Mouse (Mus musculus) layer of hippocampus, postnatal 10 days (tissue): Measurements from ENCODE around the gene Znhit6. TPM values are rescaled to one million over a fixed set of nuclear protein-coding genes. Genes with fewer than 3 reads are reported as not detected.

Experiments used
- DNase-seq, 2 experiments: peaks; one replicate each; pipeline ENCODE4 v3.0.0; 2021; ENCODE audit warnings: low spot score in 2 of 2
- long read RNA-seq: library from polyadenylated mRNA; stranded (forward); transcript quantifications from one replicate; pipeline ENCODE4 v2.0.0, GENCODE M21; 2023
- total RNA-seq, 2 experiments: library from RNA; stranded (reverse); gene quantifications; 2 replicates each; pipeline ENCODE4 v1.2.3; 2021

Gene Znhit6
- 10 to 100 TPM; 22.9 to 28.7 TPM for total RNA-seq
- long read RNA-seq, transcript Znhit6-201 (10 exons, 2,339 nt): major isoform, 5 of 16 reads
- long read RNA-seq, partial matches to known transcripts: 7 of 16 reads
- long read RNA-seq, other reads (novel, unspliced or antisense): 1 of 16 reads

- DNase-seq: peak; percentile 95 to 96
These were observed at the start of gene Znhit6 for GRCm38 (mm10) chr3:145575743-145576481. TSS of gene Znhit6 (plus strand) at chr3:145576205.

- DNase-seq: no peak
These were observed 38.1 kb upstream of the Znhit6 start for GRCm38 (mm10) chr3:145537870-145538269.

DNA sequence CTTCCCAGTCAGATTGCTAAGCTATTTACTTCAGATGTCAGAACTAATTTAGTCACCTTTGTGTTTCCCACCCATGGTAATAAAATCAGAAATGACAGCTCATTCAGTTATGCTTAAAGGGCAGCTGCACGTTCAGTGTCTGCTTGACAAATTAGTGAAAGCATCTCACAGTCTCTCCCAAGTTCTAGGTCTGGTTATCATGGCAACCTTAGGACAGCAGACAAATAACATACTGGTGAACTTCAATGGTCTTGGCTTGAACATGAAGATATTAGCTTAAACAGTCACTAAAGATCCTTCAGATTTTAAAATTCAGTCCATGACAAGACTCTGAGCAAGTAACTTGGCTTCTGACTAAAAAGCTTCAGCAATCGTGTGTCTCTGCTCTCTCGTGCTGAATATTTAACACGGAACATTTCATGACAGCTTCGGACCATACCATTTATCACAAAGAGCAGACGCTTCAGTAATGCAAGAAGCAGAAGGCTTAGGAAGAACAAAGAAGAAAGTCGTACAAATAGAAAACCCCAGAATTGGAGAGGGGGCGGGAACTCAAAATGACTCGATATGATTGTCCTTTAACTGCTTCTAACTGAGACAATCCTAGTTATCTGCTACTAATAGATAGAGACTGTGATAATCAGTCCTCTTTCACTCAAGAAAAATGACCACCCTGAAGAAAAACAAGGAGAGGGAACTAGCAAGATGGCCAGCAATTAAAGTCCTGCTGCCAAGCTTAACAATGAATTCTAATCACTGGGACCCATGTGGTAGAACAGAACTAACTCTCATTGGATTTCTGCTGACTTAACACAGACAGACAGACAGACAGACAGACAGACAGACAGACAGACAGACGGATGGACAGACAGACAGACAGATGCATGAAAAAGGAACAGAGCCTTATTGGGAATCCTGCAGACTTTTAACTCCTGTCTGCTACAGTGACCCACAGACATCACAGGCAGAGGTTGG lies 27.3 kb upstream of the Znhit6 start:
- no peak for DNase-seq

DNA sequence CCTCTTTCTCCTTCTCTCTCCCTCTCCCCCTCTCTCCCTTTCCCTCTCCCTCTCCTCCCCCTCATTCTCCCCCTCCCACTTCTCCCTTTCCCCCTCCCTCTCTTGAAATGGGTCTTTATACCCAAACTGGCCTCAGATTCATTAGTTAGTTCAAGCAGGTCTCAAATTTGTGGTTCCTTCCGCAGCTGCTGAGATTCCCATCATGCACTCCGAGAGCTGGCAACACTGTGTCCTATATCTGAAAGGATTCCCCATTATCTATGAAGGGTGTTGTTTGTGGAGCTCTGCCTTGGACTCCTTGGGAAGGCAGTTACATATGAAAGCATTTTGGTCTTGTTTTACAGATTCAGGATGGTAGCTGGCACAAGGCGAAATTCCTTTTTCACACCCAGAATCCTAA lies 25.8 kb upstream of the Znhit6 start:
- DNase-seq: peak in 1 of 2 experiments; percentile 14

- no peak for DNase-seq
These were observed 21.6 kb upstream of the Znhit6 start for GRCm38 (mm10) chr3:145554388-145554787.

DNA sequence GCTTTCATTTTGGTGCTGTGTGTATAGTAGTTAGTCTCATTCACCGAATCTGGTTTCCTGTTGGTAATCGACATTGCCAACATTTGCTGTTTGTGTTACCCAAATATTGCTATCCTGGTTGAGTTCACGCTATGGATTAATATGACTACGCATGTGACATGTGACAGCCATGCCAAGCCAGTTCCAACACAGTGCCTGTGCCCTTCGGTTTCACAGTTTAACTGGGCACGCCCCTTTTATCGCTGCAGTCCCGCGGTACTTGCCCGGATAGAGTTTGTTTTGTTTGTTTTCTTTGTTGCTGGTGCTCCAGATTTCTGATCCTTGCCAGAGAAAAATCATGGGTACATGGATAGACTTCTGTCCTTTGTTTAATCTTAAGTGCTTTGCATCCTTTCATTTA lies 19.8 kb upstream of the Znhit6 start:
- DNase-seq: no peak

GRCm38 (mm10) chr3:145559675-145560074 lies 16.3 kb upstream of the Znhit6 start:
- DNase-seq: no peak

- DNase-seq: no peak
These were observed 15.9 kb upstream of the Znhit6 start for GRCm38 (mm10) chr3:145560117-145560516.

DNA sequence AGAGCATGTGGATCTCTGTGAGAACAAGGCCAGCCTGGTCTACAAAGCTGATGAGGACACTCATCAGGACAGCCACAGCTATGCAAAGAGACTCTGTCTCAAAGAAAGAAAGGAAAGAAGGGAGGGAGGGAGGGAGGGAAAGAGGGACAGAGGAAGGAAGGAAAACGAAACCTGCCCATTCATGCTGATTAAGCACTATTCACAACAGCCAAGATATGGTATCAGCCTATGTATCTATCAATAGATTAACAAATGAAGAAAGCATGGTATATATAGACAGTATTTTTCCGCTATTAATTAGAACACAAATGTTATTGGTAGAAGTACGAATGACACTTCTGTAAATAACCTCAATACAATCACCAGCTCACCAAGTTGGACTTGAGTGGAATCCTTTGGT lies 1.5 kb upstream of the Znhit6 start:
- DNase-seq: no peak

- no peak for DNase-seq
These were observed 665 bp upstream of the Znhit6 start for GRCm38 (mm10) chr3:145575340-145575739.

DNA sequence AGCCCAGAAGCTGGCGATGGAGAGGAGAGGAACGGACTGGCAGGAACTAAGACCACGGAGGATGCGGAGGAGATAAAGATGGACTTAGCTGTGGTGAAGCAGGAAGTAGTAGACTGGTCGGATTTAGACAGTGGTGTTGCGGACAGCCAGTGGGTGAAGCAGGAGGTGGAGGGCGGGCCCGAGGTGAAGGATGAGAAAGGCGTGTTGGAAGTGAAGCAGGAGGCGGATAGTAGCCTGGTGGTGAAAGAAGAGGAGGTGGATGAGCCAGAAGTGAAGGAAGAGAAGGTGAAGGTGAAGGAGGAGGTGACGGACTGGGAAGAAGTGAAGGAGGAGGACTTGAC lies 447 bp downstream of the Znhit6 start:
- DNase-seq: no peak

GRCm38 (mm10) chr3:145576876-145577275 lies 871 bp downstream of the Znhit6 start:
- DNase-seq: no peak

GRCm38 (mm10) chr3:145583043-145583442 lies 7.0 kb downstream of the Znhit6 start:
- no peak for DNase-seq

DNA sequence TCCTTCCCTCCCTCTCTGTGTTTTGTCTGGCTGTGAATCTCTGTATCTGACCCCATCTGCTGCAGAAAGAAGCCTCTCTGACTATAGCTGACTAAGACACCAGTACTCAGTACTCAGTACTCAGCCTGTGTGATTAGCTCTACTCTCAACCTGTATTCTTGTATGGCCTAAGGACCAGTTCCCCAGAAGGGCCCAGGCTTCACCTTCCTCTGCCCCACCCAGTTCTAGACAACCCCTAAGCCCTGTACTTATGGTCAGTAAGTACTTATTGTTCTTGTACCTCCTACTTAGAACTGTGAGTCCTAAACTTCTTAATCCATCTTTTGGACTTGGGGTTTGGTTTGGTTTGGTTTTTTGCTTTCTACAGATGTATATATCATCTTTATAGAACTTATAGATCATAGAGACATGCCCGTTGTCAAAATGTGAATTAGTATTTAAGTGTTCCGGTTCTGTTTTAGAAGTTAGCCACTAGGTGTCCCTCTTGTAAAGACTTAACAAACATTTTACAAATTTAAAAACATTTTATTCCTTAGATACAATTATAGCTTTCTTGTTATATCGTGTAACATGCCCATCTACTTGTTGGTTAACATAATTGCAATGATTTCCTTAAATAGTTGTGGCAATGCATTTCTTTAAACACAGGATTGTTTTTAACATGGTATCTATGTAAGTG lies 7.7 kb downstream of the Znhit6 start:
- no peak for DNase-seq

GRCm38 (mm10) chr3:145590562-145590961 lies 14.6 kb downstream of the Znhit6 start:
- DNase-seq: no peak

DNA sequence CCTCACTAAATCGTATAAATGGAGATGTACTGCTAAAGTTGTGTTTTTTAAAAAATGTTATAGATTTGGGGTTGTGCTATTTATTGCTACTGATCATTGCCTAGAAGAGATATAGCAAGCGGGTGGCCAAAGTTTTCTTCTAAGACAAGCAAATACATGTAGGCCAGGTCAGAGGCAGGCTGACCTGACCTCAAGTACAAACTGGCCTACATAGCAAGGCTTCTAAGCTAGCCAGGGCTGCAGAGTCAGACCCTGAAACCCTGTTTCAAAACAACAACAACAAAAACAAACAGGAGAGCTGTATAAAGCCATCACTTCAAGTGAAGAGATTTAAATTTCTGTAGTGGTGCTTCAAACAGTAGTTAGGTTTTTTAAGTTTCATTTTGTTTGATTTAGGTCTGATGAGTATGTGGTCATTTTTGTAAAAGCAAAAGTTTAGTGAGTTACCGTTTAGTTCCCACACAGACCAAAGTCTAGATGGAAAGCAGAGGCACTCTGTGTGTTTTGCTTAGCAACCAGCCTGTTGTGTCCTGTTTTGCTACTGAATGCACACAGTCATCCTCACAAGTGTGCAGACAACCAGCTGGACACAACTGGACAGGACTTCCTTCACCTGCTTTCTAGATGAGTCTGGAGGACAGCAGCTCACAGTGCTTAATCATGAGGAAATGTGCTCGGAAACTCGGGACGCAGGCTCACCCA lies 16.0 kb downstream of the Znhit6 start:
- no peak for DNase-seq

DNA sequence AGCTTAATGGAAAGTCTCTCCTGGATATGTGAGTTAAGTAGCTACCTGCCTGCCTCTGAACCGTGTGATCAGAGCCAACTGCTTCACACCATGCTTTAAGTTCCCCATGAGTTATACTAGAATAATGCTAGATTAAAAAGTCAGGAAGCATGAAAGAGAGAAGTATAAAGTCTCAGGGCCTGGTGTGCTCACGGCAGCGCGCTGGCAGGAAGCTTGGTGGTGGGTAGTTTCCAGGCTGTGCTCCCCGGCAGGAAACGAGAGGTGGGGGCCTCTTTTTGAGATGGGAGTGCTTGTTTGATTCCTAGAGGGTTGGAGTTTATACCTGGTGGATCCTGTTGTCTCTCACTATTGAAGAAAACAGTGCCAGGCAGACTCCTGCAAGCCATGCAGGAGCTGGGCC lies 19.3 kb downstream of the Znhit6 start:
- no peak for DNase-seq

- no peak for DNase-seq
These were observed 23.1 kb downstream of the Znhit6 start for GRCm38 (mm10) chr3:145599059-145599458.

DNA sequence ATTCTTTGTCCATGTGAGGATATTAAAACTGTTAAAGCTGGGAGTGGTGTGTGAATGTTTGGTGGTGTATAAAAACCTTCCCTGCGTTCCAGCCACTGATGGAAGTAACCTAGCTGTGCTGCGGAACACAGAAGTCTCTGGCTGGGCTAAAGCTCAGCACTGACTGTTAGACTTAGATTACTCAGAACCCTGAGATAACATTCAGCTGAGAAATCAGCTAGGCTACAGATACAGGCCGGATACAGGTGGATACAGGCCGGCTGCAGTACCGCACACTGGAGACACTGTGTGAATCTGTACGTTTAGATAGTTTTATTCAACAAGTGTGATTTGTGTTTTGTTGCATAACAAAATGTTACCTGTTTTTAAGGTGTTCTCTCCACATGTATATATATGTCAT lies 24.8 kb downstream of the Znhit6 start:
- no peak for DNase-seq

DNA sequence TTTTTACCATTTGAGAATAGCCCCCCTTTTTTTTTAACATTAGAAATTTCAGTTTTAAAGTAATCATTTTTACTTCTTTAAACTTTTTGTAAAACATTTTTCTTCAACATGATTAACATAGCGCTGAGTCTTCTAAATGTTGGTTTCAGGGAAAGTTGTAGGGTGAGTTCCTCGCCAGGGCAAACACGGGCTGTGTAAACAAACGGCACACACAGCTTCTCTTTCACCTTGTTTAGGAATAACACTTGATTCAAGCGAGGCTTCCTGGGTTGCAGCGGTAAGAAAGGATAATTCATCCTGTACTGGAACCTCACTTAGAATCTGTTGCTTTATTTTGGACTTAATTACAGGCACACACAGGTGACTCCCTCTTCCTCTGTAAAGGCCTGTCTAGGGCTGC lies 25.3 kb downstream of the Znhit6 start:
- DNase-seq: no peak
